Mouse (Mus musculus): ENCODE data around the gene Vgf.
A peak's percentile ranks its signal among the peaks of the same experiment; 100 is the strongest.

Gene Vgf

GRCm38 (mm10) chr5:137030416-137030810 lies 4.2 kb downstream of the Vgf start:
- no peak for DNase-seq (ENCODE audit: low read depth, low spot score)

- no peak for DNase-seq (ENCODE audit: low read depth, low spot score)
These were observed 5.2 kb downstream of the Vgf start for GRCm38 (mm10) chr5:137031076-137032032.

- no peak for DNase-seq (ENCODE audit: low read depth, low spot score)
These were observed 5.8 kb downstream of the Vgf start for GRCm38 (mm10) chr5:137032033-137032421.

GRCm38 (mm10) chr5:137032641-137033074 lies 6.5 kb downstream of the Vgf start:
- DNase-seq (ENCODE audit: low read depth, low spot score) = peak; percentile 62

GRCm38 (mm10) chr5:137036211-137036610 lies 10.0 kb downstream of the Vgf start:
- no peak for DNase-seq (ENCODE audit: low read depth, low spot score)

- no peak for DNase-seq (ENCODE audit: low read depth, low spot score)
These were observed 13.3 kb downstream of the Vgf start for GRCm38 (mm10) chr5:137039453-137039852.

GRCm38 (mm10) chr5:137041442-137041841 lies 15.2 kb downstream of the Vgf start:
- DNase-seq (ENCODE audit: low read depth, low spot score) = no peak

GRCm38 (mm10) chr5:137043997-137044396 lies 17.8 kb downstream of the Vgf start:
- no peak for DNase-seq (ENCODE audit: low read depth, low spot score)

- DNase-seq (ENCODE audit: low read depth, low spot score) = peak; percentile 92
These were observed 19.5 kb downstream of the Vgf start, which contains the start of gene Ap1s1 for GRCm38 (mm10) chr5:137045402-137046323. TSS of gene Ap1s1 (minus strand) at chr5:137046135.

GRCm38 (mm10) chr5:137046324-137046718 lies 20.1 kb downstream of the Vgf start:
- no peak for DNase-seq (ENCODE audit: low read depth, low spot score)

GRCm38 (mm10) chr5:137046991-137047390 lies 20.8 kb downstream of the Vgf start:
- no peak for DNase-seq (ENCODE audit: low read depth, low spot score)

GRCm38 (mm10) chr5:137051125-137051524 lies 24.9 kb downstream of the Vgf start:
- DNase-seq (ENCODE audit: low read depth, low spot score) = no peak

- no peak for DNase-seq (ENCODE audit: low read depth, low spot score)
These were observed 25.8 kb downstream of the Vgf start for GRCm38 (mm10) chr5:137051914-137052505.

GRCm38 (mm10) chr5:137054299-137054698 lies 28.1 kb downstream of the Vgf start:
- DNase-seq (ENCODE audit: low read depth, low spot score) = no peak

- no peak for DNase-seq (ENCODE audit: low read depth, low spot score)
These were observed 28.7 kb downstream of the Vgf start for GRCm38 (mm10) chr5:137054873-137055272.

GRCm38 (mm10) chr5:137061809-137062481 lies 35.8 kb downstream of the Vgf start:
- DNase-seq (ENCODE audit: low read depth, low spot score) = no peak

GRCm38 (mm10) chr5:137062601-137063000 lies 36.4 kb downstream of the Vgf start:
- no peak for DNase-seq (ENCODE audit: low read depth, low spot score)

GRCm38 (mm10) chr5:137065454-137065853 lies 39.3 kb downstream of the Vgf start:
- no peak for DNase-seq (ENCODE audit: low read depth, low spot score)

- no peak for DNase-seq (ENCODE audit: low read depth, low spot score)
These were observed 39.7 kb downstream of the Vgf start for GRCm38 (mm10) chr5:137065923-137066322.

GRCm38 (mm10) chr5:137068711-137069110 lies 42.5 kb downstream of the Vgf start:
- no peak for DNase-seq (ENCODE audit: low read depth, low spot score)
